In genomic region chr13:46727038-46727836, GRCm38 (mm10) we compare ENCODE assay signal across 8 mouse cellular contexts. TPM values are rescaled to one million over a fixed set of nuclear protein-coding genes. Genes with fewer than 3 reads are reported as not detected.
DNase-seq lines count a peak whose midpoint lies in the region; ATAC-seq and TF ChIP-seq lines count a peak whose summit lies in the region.

No protein-coding gene starts in this region.

- TF ChIP-seq CTCF in MEL (IDR thresholded peaks at IDR 0.05 in 2 of 3, conservative IDR thresholded peaks at IDR 0.05 in 1 of 3; ENCODE audit: control insufficient read depth in 1 of 3, insufficient read depth in 1 of 3, low read depth in 2 of 3, low read length in 3 of 3, poor library complexity in 1 of 3, severe bottlenecking in 1 of 3), result no peak

- peaks cover 4 to 27% of the 10 kb centered on the region in 2 experiments; a peak in 3 of 4 replicates for H3K36me3 ChIP-seq in MEL (ENCODE audit: control insufficient read depth in 1 of 2, insufficient read depth in 2 of 2, low read length in 2 of 2)
- H3K36me3 ChIP-seq in hindbrain, embryonic 11.5 days (ENCODE audit: control insufficient read depth, insufficient read depth, low read length), result no peaks in the 10 kb centered on the region

- no peak; a peak in 1 of 4 replicates for TF ChIP-seq POLR2A in MEL (IDR thresholded peaks at IDR 0.05; ENCODE audit: control insufficient read depth in 1 of 2, insufficient read depth in 1 of 2, low read depth in 1 of 2, low read length in 2 of 2, poor library complexity in 1 of 2)

- under 1% methylated on average over 66 of the region's 85 CpGs for WGBS in hindbrain, embryonic 11.5 days

- peak overlapping the region; percentile 96 for H3K9ac ChIP-seq in MEL (ENCODE audit: control insufficient read depth, low read depth, low read length, poor library complexity, severe bottlenecking)
- peak overlapping the region; percentile 89 for H3K9ac ChIP-seq in hindbrain, embryonic 11.5 days (ENCODE audit: low read depth, low read length)

- H3K27ac ChIP-seq in MEL (ENCODE audit: control insufficient read depth, low read depth, low read length), result peak overlapping the region; percentile 81
- H3K27ac ChIP-seq in hindbrain, embryonic 11.5 days (ENCODE audit: low read depth, low read length), result peak overlapping the region; percentile 93

- peak; percentile 88 for ATAC-seq in hindbrain, embryonic 11.5 days (ENCODE audit: low FRiP score)
- peak; percentile 58 for ATAC-seq in megakaryocyte, adult 5-6 weeks (ENCODE audit: poor library complexity, severe bottlenecking)

- TF ChIP-seq EP300 in MEL (IDR thresholded peaks at IDR 0.05; ENCODE audit: low read depth in 1 of 2, low read length in 2 of 2), result no peak

- TF ChIP-seq RAD21 in MEL (IDR thresholded peaks at IDR 0.05; ENCODE audit: low read depth, low read length), result no peak

- peak; percentile 74 for DNase-seq in MEL (ENCODE audit: low read depth, low spot score)
- peak; percentile 49 for DNase-seq in c-Kit-negative CD71-positive TER-119-positive erythroid progenitor cells, embryonic 14.5 days (ENCODE audit: low read depth, low spot score)
- peak; percentile 23 to 52 for DNase-seq in frontal cortex, postnatal 14 days (ENCODE audit: low spot score in 2 of 2)
- peak; percentile 73 for DNase-seq in hindbrain, embryonic 11.5 days (ENCODE audit: low spot score)
- DNase-seq in left cerebral cortex, adult 9 months (ENCODE audit: low spot score in 2 of 2), result peak; percentile 27 to 39
- DNase-seq in retina, postnatal 7 days (ENCODE audit: low read depth, low spot score), result peak; percentile 49
- peak; percentile 17 for DNase-seq in urinary bladder, postnatal 10 days (ENCODE audit: low spot score)

- H3K27me3 ChIP-seq in MEL (ENCODE audit: control insufficient read depth in 1 of 2, insufficient read depth in 2 of 2, low read length in 2 of 2), result no peaks in the 10 kb centered on the region
- H3K27me3 ChIP-seq in hindbrain, embryonic 11.5 days (ENCODE audit: control insufficient read depth, insufficient read depth, low read length), result no peaks in the 10 kb centered on the region

- peak overlapping the region; percentile 73 for H3K4me2 ChIP-seq in hindbrain, embryonic 11.5 days (replicated peaks; ENCODE audit: low read depth, low read length)

- H3K9me3 ChIP-seq in MEL (replicated peaks; ENCODE audit: insufficient read depth, low read length), result no peaks in the 10 kb centered on the region
- H3K9me3 ChIP-seq in hindbrain, embryonic 11.5 days (ENCODE audit: control insufficient read depth, low read length), result no peaks in the 10 kb centered on the region

- H3K4me1 ChIP-seq in MEL (ENCODE audit: control insufficient read depth in 1 of 2, insufficient read depth in 2 of 2, low read length in 2 of 2), result peaks cover 11 to 15% of the 10 kb centered on the region in 2 experiments; a peak in 3 of 4 replicates
- H3K4me1 ChIP-seq in hindbrain, embryonic 11.5 days (replicated peaks; ENCODE audit: control insufficient read depth, insufficient read depth, low read length), result no peaks in the 10 kb centered on the region

- H3K79me2 ChIP-seq in MEL (ENCODE audit: control insufficient read depth, insufficient read depth, low read length, poor library complexity), result peaks cover 41% of the 10 kb centered on the region

- H3K4me3 ChIP-seq in MEL (ENCODE audit: control insufficient read depth in 1 of 2, insufficient read depth in 1 of 2, low read depth in 2 of 2, low read length in 2 of 2), result peak overlapping the region; percentile 89 to 91
- peak overlapping the region; percentile 99 for H3K4me3 ChIP-seq in hindbrain, embryonic 11.5 days (ENCODE audit: low read depth, low read length)

TF ChIP-seq in MEL, 35 proteins besides CTCF, POLR2A, EP300 and RAD21:
- TF ChIP-seq NELFE (IDR thresholded peaks at IDR 0.05; ENCODE audit: low read depth, low read length) (no peak), ZNF384 (IDR thresholded peaks at IDR 0.05; ENCODE audit: low read depth, low read length) (peak; percentile 75), MXI1 (IDR thresholded peaks at IDR 0.05; ENCODE audit: low read depth, low read length) (peak; percentile 84)

RNA-seq across cellular contexts. Expression of gene Nup153, which starts 0.5 kb away (rescaled TPM):
- total RNA-seq in MEL (2012; rRNA removed), result 64.6 and 66.1 TPM in 2 replicates
- polyA plus RNA-seq in MEL (2012; ENCODE audit: insufficient read depth in 1 of 2, insufficient read length in 2 of 2, low read depth in 1 of 2, low replicate concordance in 2 of 2, missing spikeins in 1 of 2), result 100 to 1,000 TPM in 1 of 2 experiments, 10 to 100 TPM in 1; 82.8 to 221 TPM
- polyA plus RNA-seq in hindbrain, embryonic 11.5 days (2014; fragmentation: Nextera tagmentation; extraction: Ambion mirVana), result 41.9 and 43.3 TPM in 2 replicates
- total RNA-seq in megakaryocyte, adult 5-6 weeks (2015), result 63.5 and 86.7 TPM in 2 replicates
- 52.0 and 57.3 TPM in 2 replicates for total RNA-seq in megakaryocyte, adult 5-6 weeks (2017)

RNA-seq across cellular contexts. Expression of gene Fam8a1, which starts 57.9 kb away (rescaled TPM):
- 7.5 and 8.4 TPM in 2 replicates for total RNA-seq in MEL (2012; rRNA removed)
- 10 to 100 TPM in 1 of 2 experiments, not detected in 1; 16.5 TPM for polyA plus RNA-seq in MEL (2012; ENCODE audit: insufficient read depth in 1 of 2, insufficient read length in 2 of 2, low read depth in 1 of 2, low replicate concordance in 2 of 2, missing spikeins in 1 of 2)
- polyA plus RNA-seq in hindbrain, embryonic 11.5 days (2014; fragmentation: Nextera tagmentation; extraction: Ambion mirVana), result 8.4 and 11.8 TPM in 2 replicates
- total RNA-seq in megakaryocyte, adult 5-6 weeks (2015), result 13.9 and 23.6 TPM in 2 replicates
- 9.8 and 14.8 TPM in 2 replicates for total RNA-seq in megakaryocyte, adult 5-6 weeks (2017)

Comparison
In these comparisons a context has a peak if more than half of its experiments do, and no peak if none do; other contexts are left out.
1. Peak in every context shown above with its lines: DNase-seq, ATAC-seq, H3K4me3 ChIP-seq and H3K27ac ChIP-seq.
2. DNase-seq: peak in every context shown above with its lines; median percentile 74 in MEL; 73 in hindbrain, embryonic 11.5 days; 49 in c-Kit-negative CD71-positive TER-119-positive erythroid progenitor cells, embryonic 14.5 days; 49 in retina, postnatal 7 days; 38 in frontal cortex, postnatal 14 days; 33 in left cerebral cortex, adult 9 months; 17 in urinary bladder, postnatal 10 days.